Mouse (Mus musculus) testis, adult 2 months (tissue): ENCODE data around the gene Atg7.

ENCODE experiments used
- CTCF ChIP-seq: fragments of 200-500 bp; IDR thresholded peaks from 2 replicates; pipeline ENCODE4 v1.5.1; 2012; ENCODE audit warnings: low read depth, mild to moderate bottlenecking, inconsistent platforms, low read length, moderate library complexity; ENCODE audit not compliant: control insufficient read depth, insufficient read depth, insufficient replicate concordance
- POLR2A ChIP-seq: fragments of 200-500 bp; IDR thresholded peaks from 2 replicates; pipeline ENCODE4 v1.6.1; 2012; ENCODE audit warnings: low read depth, mild to moderate bottlenecking, inconsistent platforms, low read length, moderate library complexity; ENCODE audit not compliant: control insufficient read depth

GRCm38 (mm10) chr6:114909801-114910200 is 266.9 kb downstream of the Atg7 start:
- no peak for TF ChIP-seq CTCF
- TF ChIP-seq POLR2A = no peak
